In the genomic region with DNA sequence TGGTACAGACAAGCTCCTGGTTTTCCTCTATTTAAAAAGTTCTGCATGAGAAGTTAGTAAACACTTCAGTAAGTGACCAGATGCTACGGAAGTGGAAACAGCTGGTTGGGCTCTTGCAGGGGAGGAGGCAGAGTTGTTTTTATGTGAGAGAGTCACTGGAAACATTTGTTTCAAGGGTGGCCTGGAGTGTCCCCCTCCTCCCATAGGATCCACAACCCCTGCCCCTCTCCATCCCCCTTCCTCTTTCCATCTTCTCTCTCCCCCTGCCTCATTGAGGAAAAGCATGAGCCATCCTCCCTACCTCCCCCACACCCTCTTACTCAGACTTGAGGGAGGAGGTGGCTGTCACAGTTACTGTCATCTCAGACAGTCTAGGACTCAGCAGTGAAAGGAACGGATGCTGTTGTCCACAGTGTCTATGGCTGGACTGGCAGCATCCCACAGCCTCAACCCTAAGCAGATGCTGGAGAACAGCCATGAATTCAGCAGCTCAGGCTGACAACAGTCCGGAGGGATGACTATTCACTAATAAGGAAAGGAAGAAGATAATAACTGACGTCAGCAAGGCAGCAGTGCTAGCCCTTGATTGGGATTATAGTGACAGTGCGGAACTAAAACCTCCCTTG, we compare ENCODE assay signal across 8 mouse cellular contexts.
DNase-seq lines count a peak whose midpoint lies in the region; ATAC-seq and TF ChIP-seq lines count a peak whose summit lies in the region.

No protein-coding gene starts in this region.

- no peak for ATAC-seq in liver, embryonic 12.5 days
- no peak for ATAC-seq in embryonic facial prominence, embryonic 11.5 days (replicated peaks; ENCODE audit: insufficient number of reproducible peaks, low FRiP score, low TSS enrichment, low read depth)
- ATAC-seq in liver, embryonic 15.5 days (ENCODE audit: insufficient read depth): no peak

- H3K9ac ChIP-seq in liver, adult 2 months (ENCODE audit: low read depth, low read length): no peak overlapping the region
- H3K9ac ChIP-seq in liver, embryonic 12.5 days: no peak overlapping the region
- H3K9ac ChIP-seq in embryonic facial prominence, embryonic 11.5 days (replicated peaks; ENCODE audit: low read length): no peak overlapping the region
- H3K9ac ChIP-seq in liver, embryonic 15.5 days: no peak overlapping the region

- TF ChIP-seq CTCF in liver, adult 2 months (IDR thresholded peaks at IDR 0.05; ENCODE audit: low read depth, low read length): no peak

- no peak overlapping the region for H3K4me2 ChIP-seq in liver, embryonic 12.5 days
- H3K4me2 ChIP-seq in embryonic facial prominence, embryonic 11.5 days (ENCODE audit: low read depth, low read length): no peak overlapping the region
- no peak overlapping the region for H3K4me2 ChIP-seq in liver, embryonic 15.5 days

- TF ChIP-seq POLR2A in liver, adult 2 months (IDR thresholded peaks at IDR 0.05; ENCODE audit: extremely low read depth, insufficient read depth, low read length): no peak

- no peaks in the 10 kb centered on the region for H3K9me3 ChIP-seq in liver, embryonic 12.5 days (replicated peaks)
- H3K9me3 ChIP-seq in embryonic facial prominence, embryonic 11.5 days (replicated peaks; ENCODE audit: control insufficient read depth, low read length): no peaks in the 10 kb centered on the region
- no peaks in the 10 kb centered on the region for H3K9me3 ChIP-seq in liver, embryonic 15.5 days (replicated peaks)

- H3K27me3 ChIP-seq in liver, adult 2 months (ENCODE audit: control insufficient read depth, insufficient read depth, low read length): no peaks in the 10 kb centered on the region
- H3K27me3 ChIP-seq in liver, embryonic 12.5 days (replicated peaks): no peaks in the 10 kb centered on the region
- no peaks in the 10 kb centered on the region for H3K27me3 ChIP-seq in embryonic facial prominence, embryonic 11.5 days (ENCODE audit: control insufficient read depth, insufficient read depth, low read length)
- H3K27me3 ChIP-seq in liver, embryonic 15.5 days: no peaks in the 10 kb centered on the region

- H3K4me1 ChIP-seq in liver, adult 2 months (ENCODE audit: control insufficient read depth, insufficient read depth, low read length): peaks cover 3% of the 10 kb centered on the region; the same call in 1 of the 2 replicates
- H3K4me1 ChIP-seq in liver, embryonic 12.5 days: no peaks in the 10 kb centered on the region
- no peaks in the 10 kb centered on the region for H3K4me1 ChIP-seq in embryonic facial prominence, embryonic 11.5 days (ENCODE audit: control insufficient read depth, insufficient read depth, low read length)
- no peaks in the 10 kb centered on the region for H3K4me1 ChIP-seq in liver, embryonic 15.5 days (replicated peaks)

- H3K79me2 ChIP-seq in liver, adult 2 months (ENCODE audit: control insufficient read depth, insufficient read depth, low read length): no peaks in the 10 kb centered on the region

- DNase-seq in liver, adult 2 months (ENCODE audit: extremely low read depth, low read depth, low spot score): peak; percentile 29
- peak; percentile 60 for DNase-seq in embryonic facial prominence, embryonic 11.5 days (ENCODE audit: low spot score)
- peak; percentile 37 to 65 for DNase-seq in heart, postnatal 36 days
- no peak for DNase-seq in left cerebral cortex, postnatal 36 days (ENCODE audit: low spot score in 2 of 2)
- DNase-seq in cerebellum, adult 9-10 months: no peak
- no peak for DNase-seq in cerebellum, postnatal 14 days

- H3K27ac ChIP-seq in liver, adult 2 months (replicated peaks; ENCODE audit: insufficient read depth, low read depth, low read length): peak overlapping the region; percentile 59
- no peak overlapping the region for H3K27ac ChIP-seq in liver, embryonic 12.5 days
- no peak overlapping the region for H3K27ac ChIP-seq in embryonic facial prominence, embryonic 11.5 days (replicated peaks; ENCODE audit: low read depth, low read length)
- peak overlapping the region; percentile 43; the same call in 1 of the 2 replicates for H3K27ac ChIP-seq in liver, embryonic 15.5 days (replicated peaks)

- intact Hi-C loops in heart, postnatal 36 days (cut with DNase I): loop anchor here (5.0 kb wide), 7 partner anchors 42 to 308 kb away; a partner anchor contains a TSS
- intact Hi-C loops in left cerebral cortex, postnatal 36 days (cut with DNase I): no loop called here

- WGBS in liver, adult 2 months: 47% methylated on average over 5 of the region's 5 CpGs
- whole genome bisulfite sequencing in liver, embryonic 12.5 days (ENCODE audit: insufficient replicate concordance): 23% methylated on average over 5 of the region's 5 CpGs
- 53% methylated on average over 5 of the region's 5 CpGs for WGBS in embryonic facial prominence, embryonic 11.5 days
- 22% methylated on average over 5 of the region's 5 CpGs for WGBS in liver, embryonic 15.5 days (ENCODE audit: insufficient replicate concordance)

- H3K4me3 ChIP-seq in liver, adult 2 months (ENCODE audit: insufficient read depth, low read depth, low read length): no peak overlapping the region
- H3K4me3 ChIP-seq in liver, embryonic 12.5 days: no peak overlapping the region
- no peak overlapping the region for H3K4me3 ChIP-seq in embryonic facial prominence, embryonic 11.5 days (ENCODE audit: low read depth, low read length)
- no peak overlapping the region for H3K4me3 ChIP-seq in liver, embryonic 15.5 days (replicated peaks)

- no peaks in the 10 kb centered on the region for H3K36me3 ChIP-seq in liver, adult 2 months (ENCODE audit: control insufficient read depth, insufficient read depth, low read length)
- H3K36me3 ChIP-seq in liver, embryonic 12.5 days: no peaks in the 10 kb centered on the region
- H3K36me3 ChIP-seq in embryonic facial prominence, embryonic 11.5 days (replicated peaks; ENCODE audit: control insufficient read depth, insufficient read depth, low read depth, low read length): no peaks in the 10 kb centered on the region
- H3K36me3 ChIP-seq in liver, embryonic 15.5 days (replicated peaks): no peaks in the 10 kb centered on the region

Comparison
In these comparisons a context has a peak if more than half of its experiments do, and no peak if none do; other contexts are left out.
1. H3K27ac ChIP-seq: peak in liver, adult 2 months (single experiment) and liver, embryonic 15.5 days (single experiment); none in liver, embryonic 12.5 days (single experiment) and embryonic facial prominence, embryonic 11.5 days (single experiment).
2. DNase-seq: peak in liver, adult 2 months (single experiment), embryonic facial prominence, embryonic 11.5 days (single experiment) and heart, postnatal 36 days (2 of 2); none in left cerebral cortex, postnatal 36 days (0 of 2), cerebellum, adult 9-10 months (single experiment) and cerebellum, postnatal 14 days (0 of 2).